Mouse (Mus musculus) inflammation-experienced regulatory T-cells (primary cell): ENCODE measurements around the gene Tmem237. TPM values are rescaled to one million over a fixed set of nuclear protein-coding genes. Genes with fewer than 3 reads are reported as not detected.

Experiments
- polyA plus RNA-seq, 2 experiments: library from polyadenylated mRNA; unstranded; fragments of 100-300 nt; shearing (Covaris generic); gene quantifications; one replicate each; pipeline ENCODE4 v1.2.1; 2017

The Tmem237 gene
- 10 to 100 TPM in 1 of 2 experiments, 1 to 10 TPM in 1; 9.0 to 12.2 TPM for polyA plus RNA-seq

DNA sequence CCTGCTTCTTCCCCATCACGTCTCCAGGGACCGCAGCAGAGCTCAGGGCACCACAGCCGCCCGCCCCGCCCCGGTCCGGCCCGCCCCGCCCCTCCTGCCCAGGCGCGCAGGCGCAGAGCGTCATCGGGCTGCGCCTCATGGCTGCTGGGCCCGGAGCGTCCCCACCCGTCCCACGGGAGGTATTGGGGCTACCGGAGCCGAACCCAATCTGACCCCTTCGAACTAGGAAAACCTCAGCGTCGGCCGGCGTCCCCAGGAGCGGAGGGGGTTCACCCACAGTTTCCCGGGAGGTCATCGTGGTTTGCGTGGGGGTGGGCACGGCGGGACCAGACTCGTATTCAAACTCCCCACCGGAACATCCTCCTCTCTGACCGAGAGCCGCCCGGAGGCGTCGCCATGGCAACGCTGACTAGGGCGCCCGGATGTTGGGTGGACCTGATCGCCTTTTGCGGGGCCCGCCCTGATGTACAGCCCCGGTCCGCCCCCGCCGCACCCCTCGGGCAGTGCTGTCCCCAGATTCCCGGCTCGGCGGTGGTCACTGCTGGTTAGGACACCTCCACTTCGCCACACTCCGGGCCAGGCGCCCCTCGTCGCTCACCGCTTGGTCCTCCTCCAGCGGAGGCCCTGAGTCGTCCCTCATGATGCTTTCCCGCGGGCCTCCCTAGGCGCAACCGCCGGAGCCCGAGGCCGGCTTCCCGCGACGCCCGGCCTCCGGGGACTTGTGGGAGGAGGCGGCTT, at the start of gene Tmem237:
Tmem237 (minus strand) TSS at position 689 of the 738 bp plus-strand sequence.

GRCm38 (mm10) chr1:59163030-59163461, 42.8 kb upstream of the Tmem237 start, which contains the start of gene Mpp4:
Gene Mpp4, minus strand, starts transcription at chr1:59163389.

GRCm38 (mm10) chr1:59094705-59095104, 25.5 kb downstream of the Tmem237 start, which contains the start of gene C2cd6:
Gene C2cd6, minus strand, starts transcription at chr1:59094900.

Other genes with a start within 250 kb of the Tmem237 start
- 10 to 100 TPM; 25.3 to 42.3 TPM for gene Trak2, start 147.0 kb downstream of the Tmem237 start, polyA plus RNA-seq
- 10 to 100 TPM; 21.3 to 21.9 TPM for gene Stradb, start 146.9 kb downstream of the Tmem237 start, polyA plus RNA-seq
- gene C2cd6, start 25.5 kb downstream of the Tmem237 start, polyA plus RNA-seq, result under 1 TPM in 1 of 2 experiments, not detected in 1; 0.70 TPM
- gene Mpp4, start 43.0 kb upstream of the Tmem237 start, polyA plus RNA-seq, result under 1 TPM; 0.17 to 0.39 TPM
- gene Als2, start 116.8 kb upstream of the Tmem237 start, polyA plus RNA-seq, result 10 to 100 TPM in 1 of 2 experiments, 1 to 10 TPM in 1; 8.8 to 10.4 TPM
- gene Cdk15, start 136.5 kb upstream of the Tmem237 start, polyA plus RNA-seq, result under 1 TPM; 0.18 TPM